Mouse (Mus musculus): Measurements from ENCODE around the gene Gm10718. TPM values are rescaled to one million over a fixed set of nuclear protein-coding genes. Genes with fewer than 3 reads are reported as not detected.
"Not testable (repeated sequence)": the region's sequence is repeated elsewhere in the genome, so short reads cannot be mapped to it uniquely, and the experiment has no call there.

Gm10718 gene
- polyA plus RNA-seq, 1 experiment from 2014 or later, result not detected

DNA sequence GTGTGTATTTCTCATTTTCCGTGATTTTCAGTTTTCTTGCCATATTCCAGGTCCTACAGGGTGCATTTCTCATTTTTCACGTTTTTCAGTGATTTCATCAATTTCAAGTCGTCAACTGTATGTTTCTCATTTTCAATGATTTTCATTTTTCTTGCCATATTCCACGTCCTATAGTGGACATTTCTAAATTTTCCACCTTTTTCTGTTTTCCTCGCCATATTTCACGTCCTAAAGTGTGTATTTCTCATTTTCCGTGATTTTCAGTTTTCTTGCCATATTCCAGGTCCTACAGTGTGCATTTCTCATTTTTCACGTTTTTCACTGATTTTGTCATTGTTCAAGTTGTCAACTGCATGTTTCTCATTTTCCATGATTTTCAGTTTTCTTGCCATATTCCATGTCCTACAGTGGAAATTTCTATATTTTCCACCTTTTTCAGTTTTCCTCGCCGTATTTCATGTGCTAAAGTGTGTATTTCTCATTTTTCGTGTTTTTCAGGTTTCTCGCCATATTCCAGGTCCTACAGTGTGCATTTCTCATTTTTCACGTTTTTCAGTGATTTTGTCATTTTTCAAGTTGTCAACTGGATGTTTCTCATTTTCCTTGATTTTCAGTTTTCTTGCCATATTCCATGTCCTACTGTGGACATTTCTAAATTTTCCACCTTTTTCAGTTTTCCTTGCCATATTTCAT is 885 bp upstream of the Gm10718 start:
- H3K4me3 ChIP-seq (ENCODE audit: low read depth, low read length); H3K4me2 ChIP-seq; H3K36me3 ChIP-seq (ENCODE audit: control insufficient read depth, insufficient read depth, low read length); H3K27ac ChIP-seq (ENCODE audit: low read depth, low read length); H3K4me1 ChIP-seq (ENCODE audit: control insufficient read depth, insufficient read depth, low read length); ATAC-seq (replicated peaks; ENCODE audit: insufficient number of reproducible peaks, low FRiP score, low TSS enrichment); H3K9me3 ChIP-seq (replicated peaks; ENCODE audit: control insufficient read depth, low read length); H3K27me3 ChIP-seq (ENCODE audit: control insufficient read depth, insufficient read depth, low read length); H3K9ac ChIP-seq (ENCODE audit: low read depth, low read length): not testable (repeated sequence)
- 67% methylated on average over 9 of the region's 13 CpGs for WGBS (ENCODE audit: insufficient replicate concordance)

GRCm38 (mm10) chr9:3023985-3024648 is 770 bp downstream of the Gm10718 start:
- H3K4me3 ChIP-seq (ENCODE audit: low read depth, low read length); H3K27me3 ChIP-seq (ENCODE audit: control insufficient read depth, insufficient read depth, low read length); H3K9ac ChIP-seq (ENCODE audit: low read depth, low read length); H3K4me1 ChIP-seq (ENCODE audit: control insufficient read depth, insufficient read depth, low read length); H3K27ac ChIP-seq (ENCODE audit: low read depth, low read length); H3K4me2 ChIP-seq; H3K9me3 ChIP-seq (replicated peaks; ENCODE audit: control insufficient read depth, low read length); ATAC-seq (replicated peaks; ENCODE audit: insufficient number of reproducible peaks, low FRiP score, low TSS enrichment); H3K36me3 ChIP-seq (ENCODE audit: control insufficient read depth, insufficient read depth, low read length): not testable (repeated sequence)
- 56% methylated on average over 14 of the region's 16 CpGs for WGBS (ENCODE audit: insufficient replicate concordance)

GRCm38 (mm10) chr9:3024912-3025467 is 1.6 kb downstream of the Gm10718 start, which contains the start of gene Gm10717:
Gene Gm10717 (plus strand): TSS chr9:3025417.
- H3K27me3 ChIP-seq (ENCODE audit: control insufficient read depth, insufficient read depth, low read length); H3K27ac ChIP-seq (ENCODE audit: low read depth, low read length); ATAC-seq (replicated peaks; ENCODE audit: insufficient number of reproducible peaks, low FRiP score, low TSS enrichment); H3K4me2 ChIP-seq; H3K9me3 ChIP-seq (replicated peaks; ENCODE audit: control insufficient read depth, low read length); H3K9ac ChIP-seq (ENCODE audit: low read depth, low read length); H3K36me3 ChIP-seq (ENCODE audit: control insufficient read depth, insufficient read depth, low read length); H3K4me3 ChIP-seq (ENCODE audit: low read depth, low read length); H3K4me1 ChIP-seq (ENCODE audit: control insufficient read depth, insufficient read depth, low read length): not testable (repeated sequence)
- WGBS (ENCODE audit: insufficient replicate concordance), result 68% methylated on average over 12 of the region's 12 CpGs

DNA sequence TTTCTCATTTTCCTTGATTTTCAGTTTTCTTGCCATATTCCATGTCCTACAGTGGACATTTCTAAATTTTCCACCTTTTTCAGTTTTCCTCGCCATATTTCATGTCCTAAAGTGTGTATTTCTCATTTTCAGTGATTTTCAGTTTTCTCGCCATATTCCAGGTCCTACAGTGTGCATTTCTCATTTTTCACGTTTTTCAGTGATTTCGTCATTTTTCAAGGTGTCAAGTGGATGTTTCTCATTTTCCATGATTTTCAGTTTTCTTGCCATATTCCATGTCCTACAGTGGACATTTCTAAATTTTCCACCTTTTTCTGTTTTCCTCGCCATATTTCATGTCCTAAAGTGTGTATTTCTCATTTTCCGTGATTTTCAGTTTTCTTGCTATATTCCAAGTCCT is 2.3 kb downstream of the Gm10718 start:
- ATAC-seq (replicated peaks; ENCODE audit: insufficient number of reproducible peaks, low FRiP score, low TSS enrichment); H3K36me3 ChIP-seq (ENCODE audit: control insufficient read depth, insufficient read depth, low read length); H3K9me3 ChIP-seq (replicated peaks; ENCODE audit: control insufficient read depth, low read length); H3K4me3 ChIP-seq (ENCODE audit: low read depth, low read length); H3K9ac ChIP-seq (ENCODE audit: low read depth, low read length); H3K27ac ChIP-seq (ENCODE audit: low read depth, low read length); H3K27me3 ChIP-seq (ENCODE audit: control insufficient read depth, insufficient read depth, low read length); H3K4me1 ChIP-seq (ENCODE audit: control insufficient read depth, insufficient read depth, low read length); H3K4me2 ChIP-seq: not testable (repeated sequence)
- 58% methylated on average over 4 of the region's 6 CpGs for WGBS (ENCODE audit: insufficient replicate concordance)

DNA sequence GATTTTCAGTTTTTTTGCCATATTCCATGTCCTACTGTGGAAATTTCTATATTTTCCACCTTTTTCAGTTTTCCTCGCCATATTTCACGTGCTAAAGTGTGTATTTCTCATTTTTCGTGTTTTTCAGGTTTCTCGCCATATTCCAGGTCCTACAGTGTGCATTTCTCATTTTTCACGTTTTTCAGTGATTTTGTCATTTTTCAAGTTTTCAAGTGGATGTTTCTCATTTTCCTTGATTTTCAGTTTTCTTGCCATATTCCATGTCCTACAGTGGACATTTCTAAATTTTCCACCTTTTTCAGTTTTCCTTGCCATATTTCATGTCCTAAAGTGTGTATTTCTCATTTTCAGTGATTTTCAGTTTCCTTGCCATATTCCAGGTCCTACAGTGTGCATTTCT is 2.8 kb downstream of the Gm10718 start:
- H3K36me3 ChIP-seq (ENCODE audit: control insufficient read depth, insufficient read depth, low read length); H3K4me1 ChIP-seq (ENCODE audit: control insufficient read depth, insufficient read depth, low read length); ATAC-seq (replicated peaks; ENCODE audit: insufficient number of reproducible peaks, low FRiP score, low TSS enrichment); H3K4me3 ChIP-seq (ENCODE audit: low read depth, low read length); H3K9me3 ChIP-seq (replicated peaks; ENCODE audit: control insufficient read depth, low read length); H3K27me3 ChIP-seq (ENCODE audit: control insufficient read depth, insufficient read depth, low read length); H3K9ac ChIP-seq (ENCODE audit: low read depth, low read length); H3K4me2 ChIP-seq; H3K27ac ChIP-seq (ENCODE audit: low read depth, low read length): not testable (repeated sequence)
- 70% methylated on average over 5 of the region's 5 CpGs for WGBS (ENCODE audit: insufficient replicate concordance)

DNA sequence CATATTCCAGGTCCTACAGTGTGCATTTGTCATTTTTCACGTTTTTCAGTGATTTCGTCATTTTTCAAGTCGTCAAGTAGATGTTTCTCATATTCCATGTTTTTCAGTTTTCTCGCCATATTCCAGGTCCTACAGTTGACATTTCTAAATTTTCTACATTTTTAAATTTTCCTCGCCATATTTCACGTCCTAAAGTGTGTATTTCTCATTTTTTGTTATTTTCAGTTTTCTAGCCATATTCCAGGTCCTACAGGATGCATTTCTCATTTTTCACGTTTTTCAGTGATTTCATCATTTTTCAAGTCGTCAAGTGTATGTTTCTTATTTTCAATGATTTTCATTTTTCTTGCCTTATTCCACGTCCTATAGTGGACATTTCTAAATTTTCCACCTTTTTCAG is 3.4 kb downstream of the Gm10718 start:
- 62% methylated on average over 9 of the region's 9 CpGs for WGBS (ENCODE audit: insufficient replicate concordance)
- H3K4me2 ChIP-seq; H3K36me3 ChIP-seq (ENCODE audit: control insufficient read depth, insufficient read depth, low read length); H3K27me3 ChIP-seq (ENCODE audit: control insufficient read depth, insufficient read depth, low read length); H3K9ac ChIP-seq (ENCODE audit: low read depth, low read length); H3K9me3 ChIP-seq (replicated peaks; ENCODE audit: control insufficient read depth, low read length); H3K27ac ChIP-seq (ENCODE audit: low read depth, low read length); H3K4me1 ChIP-seq (ENCODE audit: control insufficient read depth, insufficient read depth, low read length); ATAC-seq (replicated peaks; ENCODE audit: insufficient number of reproducible peaks, low FRiP score, low TSS enrichment); H3K4me3 ChIP-seq (ENCODE audit: low read depth, low read length): not testable (repeated sequence)

GRCm38 (mm10) chr9:3027200-3027599 is 3.9 kb downstream of the Gm10718 start:
- H3K27ac ChIP-seq (ENCODE audit: low read depth, low read length); H3K4me2 ChIP-seq; H3K4me3 ChIP-seq (ENCODE audit: low read depth, low read length); H3K9me3 ChIP-seq (replicated peaks; ENCODE audit: control insufficient read depth, low read length); H3K27me3 ChIP-seq (ENCODE audit: control insufficient read depth, insufficient read depth, low read length); H3K9ac ChIP-seq (ENCODE audit: low read depth, low read length); H3K36me3 ChIP-seq (ENCODE audit: control insufficient read depth, insufficient read depth, low read length); H3K4me1 ChIP-seq (ENCODE audit: control insufficient read depth, insufficient read depth, low read length): not testable (repeated sequence)
- 66% methylated on average over 9 of the region's 9 CpGs for WGBS (ENCODE audit: insufficient replicate concordance)
- ATAC-seq (replicated peaks; ENCODE audit: insufficient number of reproducible peaks, low FRiP score, low TSS enrichment), result 0 out of 2 replicates have a peak, but pooled peaks have one; percentile 4

DNA sequence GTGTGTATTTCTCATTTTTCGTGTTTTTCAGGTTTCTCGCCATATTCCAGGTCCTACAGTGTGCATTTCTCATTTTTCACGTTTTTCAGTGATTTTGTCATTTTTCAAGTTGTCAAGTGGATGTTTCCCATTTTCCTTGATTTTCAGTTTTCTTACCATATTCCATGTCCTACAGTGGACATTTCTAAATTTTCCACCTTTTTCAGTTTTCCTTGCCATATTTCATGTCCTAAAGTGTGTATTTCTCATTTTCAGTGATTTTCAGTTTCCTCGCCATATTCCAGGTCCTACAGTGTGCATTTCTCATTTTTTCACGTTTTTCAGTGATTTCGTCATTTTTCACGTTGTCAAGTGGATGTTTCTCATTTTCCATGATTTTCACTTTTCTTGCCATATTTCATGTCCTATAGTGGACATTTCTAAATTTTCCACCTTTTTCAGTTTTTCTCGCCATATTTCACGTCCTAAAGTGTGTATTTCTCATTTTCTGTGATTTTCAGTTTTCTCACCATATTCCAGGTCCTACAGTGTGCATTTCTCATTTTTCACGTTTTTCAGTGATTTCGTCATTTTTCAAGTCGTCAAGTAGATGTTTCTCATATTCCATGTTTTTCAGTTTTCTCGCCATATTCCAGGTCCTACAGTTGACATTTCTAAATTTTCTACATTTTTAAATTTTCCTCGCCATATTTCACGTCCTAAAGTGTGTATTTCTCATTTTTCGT is 6.1 kb downstream of the Gm10718 start:
- not testable (repeated sequence) for H3K4me3 ChIP-seq (ENCODE audit: low read depth, low read length); ATAC-seq (replicated peaks; ENCODE audit: insufficient number of reproducible peaks, low FRiP score, low TSS enrichment); H3K4me2 ChIP-seq; H3K9me3 ChIP-seq (replicated peaks; ENCODE audit: control insufficient read depth, low read length); H3K27ac ChIP-seq (ENCODE audit: low read depth, low read length); H3K27me3 ChIP-seq (ENCODE audit: control insufficient read depth, insufficient read depth, low read length); H3K4me1 ChIP-seq (ENCODE audit: control insufficient read depth, insufficient read depth, low read length); H3K9ac ChIP-seq (ENCODE audit: low read depth, low read length); H3K36me3 ChIP-seq (ENCODE audit: control insufficient read depth, insufficient read depth, low read length)
- WGBS (ENCODE audit: insufficient replicate concordance), result 63% methylated on average over 12 of the region's 16 CpGs

All from heart, embryonic 11.5 days (tissue).